Mouse (Mus musculus) megakaryocyte-erythroid progenitor cell, adult 5-6 weeks (primary cell): ENCODE data around the gene Phf6. TPM values are rescaled to one million over a fixed set of nuclear protein-coding genes. Genes with fewer than 3 reads are reported as not detected.
"Not testable (repeated sequence)": the region's sequence is repeated elsewhere in the genome, so short reads cannot be mapped to it uniquely, and the experiment has no call there.

Source experiments
- ATAC-seq: replicated peaks from 2 replicates; pipeline ENCODE4 v1.8.0; 2016; ENCODE audit warnings: mild to moderate bottlenecking, inconsistent platforms; ENCODE audit not compliant: severe bottlenecking, poor library complexity, low FRiP score, low TSS enrichment
- total RNA-seq, 2 experiments: library from RNA; stranded (forward) in 1 of 2; stranded (reverse) in 1 of 2; fragments of 200-1000, 215-1000 nt in 1 of 2; fragments of >200 nt in 1 of 2; fragmentation: Nextera tagmentation in 1 of 2; gene quantifications; 2 replicates each; pipeline ENCODE4 v1.2.3; 2014 to 2017

Phf6 gene
- total RNA-seq, 2 experiments from 2014 or later, result 32.8 to 54.3 TPM

- no peak for ATAC-seq
These were observed 60.1 kb downstream of the Phf6 start for GRCm38 (mm10) chrX:52972129-52972528.

GRCm38 (mm10) chrX:52972680-52973079 lies 60.6 kb downstream of the Phf6 start:
- no peak for ATAC-seq

- no peak for ATAC-seq
These were observed 66.5 kb downstream of the Phf6 start for GRCm38 (mm10) chrX:52978576-52978975.

GRCm38 (mm10) chrX:52981378-52981777 lies 69.3 kb downstream of the Phf6 start:
- no peak for ATAC-seq

GRCm38 (mm10) chrX:52987905-52988783 lies 76.1 kb downstream of the Phf6 start, which contains the start of gene Hprt:
Gene Hprt (plus strand): TSS chrX:52988137.
- ATAC-seq, result peak; percentile 99

GRCm38 (mm10) chrX:52994726-52995125 lies 82.7 kb downstream of the Phf6 start:
- not testable (repeated sequence) for ATAC-seq

- not testable (repeated sequence) for ATAC-seq
These were observed 92.8 kb downstream of the Phf6 start for GRCm38 (mm10) chrX:53004887-53005286.

- ATAC-seq, result peak; percentile 70; the same call in 1 of the 2 replicates
These were observed 94.0 kb downstream of the Phf6 start for GRCm38 (mm10) chrX:53006062-53006461.

Other genes with a start within 250 kb of the Phf6 start
- gene Ccdc160, start 121.1 kb upstream of the Phf6 start, total RNA-seq (2014; fragmentation: Nextera tagmentation), result not detected in 2 replicates
- gene Ccdc160, start 121.1 kb upstream of the Phf6 start, total RNA-seq (2017), result 0.30 TPM in 1 of 2 replicates, not detected in the other
- 191 and 245 TPM in 2 replicates for gene Hprt, start 75.9 kb downstream of the Phf6 start, total RNA-seq (2014; fragmentation: Nextera tagmentation)
- gene Hprt, start 75.9 kb downstream of the Phf6 start, total RNA-seq (2017), result 376 and 396 TPM in 2 replicates